Mouse (Mus musculus) liver, postnatal 0 days (tissue): ENCODE results near the gene Insl5.

Experiments
- CTCF ChIP-seq: sonication (generic); IDR thresholded peaks from 2 replicates; pipeline ENCODE4 v1.5.1; 2016; ENCODE audit warnings: antibody characterized with exemption, low read depth
- EP300 ChIP-seq: IDR thresholded peaks from 2 replicates; pipeline ENCODE4 v1.6.1; 2016; ENCODE audit warnings: antibody characterized with exemption, low read depth, mild to moderate bottlenecking

DNA sequence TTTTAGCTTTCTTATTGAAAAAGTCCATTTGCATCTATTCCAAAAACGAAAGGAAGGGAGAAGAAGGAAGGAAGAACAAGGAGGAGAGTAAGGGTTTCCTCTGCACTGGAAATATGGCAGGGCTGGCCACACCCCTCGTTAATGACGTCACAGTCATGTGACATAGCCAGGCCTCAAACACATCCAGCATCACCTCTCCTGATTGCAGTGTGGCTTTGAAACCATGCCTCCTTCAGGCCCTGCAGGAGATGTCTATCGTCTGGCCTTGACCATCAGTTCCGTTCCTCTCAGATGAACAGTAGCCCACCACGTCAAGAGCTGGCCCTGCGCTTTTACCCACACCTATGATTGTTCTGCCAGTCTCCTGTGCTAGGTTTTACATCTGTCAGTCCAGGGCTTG is 40.5 kb downstream of the Insl5 start:
- no peak for TF ChIP-seq CTCF
- TF ChIP-seq EP300, result no peak
